23 mouse cellular contexts compared by ENCODE assay signal in genomic region chr13:85505046-85505445, GRCm38 (mm10).
DNase-seq lines count a peak whose midpoint lies in the region; ATAC-seq and TF ChIP-seq lines count a peak whose summit lies in the region.
"Had no signal": no experiment of that assay in that cellular context is flagged by ENCODE, and none has a peak within 500 bp of the region (broad histone marks: within the 10 kb centered on the region; RNA-seq: fewer than 3 reads in every experiment).

No protein-coding gene starts in this region.

- H3K4me2 ChIP-seq in liver, embryonic 12.5 days: no peak overlapping the region
- no peak overlapping the region for H3K4me2 ChIP-seq in liver, postnatal 0 days (ENCODE audit: low read depth, low read length)
- H3K4me2 ChIP-seq: heart, embryonic 13.5 days; hindbrain, embryonic 13.5 days; kidney, embryonic 15.5 days; limb, embryonic 15.5 days; neural tube, embryonic 13.5 days; stomach, embryonic 15.5 days had no signal

- ATAC-seq in liver, embryonic 12.5 days: no peak
- no peak for ATAC-seq in liver, postnatal 0 days
- ATAC-seq: intestine, postnatal 0 days; Patski had no signal

- TF ChIP-seq EP300 in liver, postnatal 0 days (IDR thresholded peaks at IDR 0.05; ENCODE audit: low read depth): no peak
- TF ChIP-seq EP300 in MEL (IDR thresholded peaks at IDR 0.05; ENCODE audit: low read depth in 1 of 2, low read length in 2 of 2): peak; percentile 37 to 51; a peak in 2 of 4 replicates

- no peak overlapping the region for H3K4me3 ChIP-seq in liver, embryonic 12.5 days
- H3K4me3 ChIP-seq in liver, postnatal 0 days (ENCODE audit: low read depth, low read length): no peak overlapping the region
- H3K4me3 ChIP-seq in MEL (ENCODE audit: control insufficient read depth in 1 of 2, insufficient read depth in 1 of 2, low read depth in 2 of 2, low read length in 2 of 2): peak overlapping the region; percentile 9 to 21; a peak in 2 of 4 replicates
- H3K4me3 ChIP-seq: embryonic facial prominence, embryonic 10.5 days; gastrocnemius, adult 2 months; heart, embryonic 13.5 days; hindbrain, embryonic 13.5 days; kidney, embryonic 15.5 days; limb, embryonic 15.5 days; midbrain, embryonic 10.5 days; neural tube, embryonic 13.5 days; stomach, embryonic 15.5 days had no signal

- no peaks in the 10 kb centered on the region for H3K9me3 ChIP-seq in liver, embryonic 12.5 days (replicated peaks)
- no peaks in the 10 kb centered on the region for H3K9me3 ChIP-seq in liver, postnatal 0 days (ENCODE audit: low read length)
- no peaks in the 10 kb centered on the region for H3K9me3 ChIP-seq in MEL (replicated peaks; ENCODE audit: insufficient read depth, low read length)
- H3K9me3 ChIP-seq: embryonic facial prominence, embryonic 10.5 days; heart, embryonic 13.5 days; hindbrain, embryonic 13.5 days; kidney, embryonic 15.5 days; limb, embryonic 15.5 days; midbrain, embryonic 10.5 days; neural tube, embryonic 13.5 days; stomach, embryonic 15.5 days had no signal

- DNase-seq in liver, postnatal 0 days: no peak
- DNase-seq in MEL (ENCODE audit: low read depth, low spot score): peak; percentile 60
- peak; percentile 81 for DNase-seq in induced T-regulatory cell, adult 2 months (ENCODE audit: low read depth)
- peak; percentile 2 for DNase-seq in telencephalon, adult 2 months (ENCODE audit: low read depth, low spot score)
- DNase-seq in layer of hippocampus, adult 9-10 months (ENCODE audit: low spot score): no peak
- DNase-seq in lung, postnatal 4 days: no peak
- DNase-seq: adrenal gland, postnatal 14 days; cerebellum, adult 18-20 months; cerebellum, postnatal 36 days; gastrocnemius, adult 2 months; lung, adult 2 months; thymus, adult 2 months had no signal

- peaks cover 56% of the 10 kb centered on the region for H3K4me1 ChIP-seq in liver, embryonic 12.5 days
- H3K4me1 ChIP-seq in liver, postnatal 0 days (ENCODE audit: insufficient read depth): peaks cover 11% of the 10 kb centered on the region
- H3K4me1 ChIP-seq in MEL (ENCODE audit: control insufficient read depth in 1 of 2, insufficient read depth in 2 of 2, low read length in 2 of 2): peaks cover 29 to 35% of the 10 kb centered on the region in 2 experiments
- H3K4me1 ChIP-seq: hindbrain, embryonic 13.5 days; neural tube, embryonic 13.5 days; stomach, embryonic 15.5 days had no signal

- TF ChIP-seq CTCF in liver, postnatal 0 days (IDR thresholded peaks at IDR 0.05; ENCODE audit: low read depth): no peak
- no peak for TF ChIP-seq CTCF in MEL (IDR thresholded peaks at IDR 0.05 in 2 of 3, conservative IDR thresholded peaks at IDR 0.05 in 1 of 3; ENCODE audit: control insufficient read depth in 1 of 3, insufficient read depth in 1 of 3, low read depth in 2 of 3, low read length in 3 of 3, poor library complexity in 1 of 3, severe bottlenecking in 1 of 3)

- TF ChIP-seq POLR2A in MEL (IDR thresholded peaks at IDR 0.05; ENCODE audit: control insufficient read depth in 1 of 2, insufficient read depth in 1 of 2, low read depth in 1 of 2, low read length in 2 of 2, poor library complexity in 1 of 2): no peak

- 22% methylated on average over 4 of the region's 4 CpGs for WGBS in liver, embryonic 12.5 days (ENCODE audit: insufficient replicate concordance)
- 28% methylated on average over 4 of the region's 4 CpGs for WGBS in liver, postnatal 0 days (ENCODE audit: insufficient replicate concordance)

- no peaks in the 10 kb centered on the region for H3K36me3 ChIP-seq in liver, embryonic 12.5 days
- no peaks in the 10 kb centered on the region for H3K36me3 ChIP-seq in liver, postnatal 0 days (replicated peaks; ENCODE audit: insufficient read depth, low read length)
- peaks cover 0 to 48% of the 10 kb centered on the region in 2 experiments; a peak in 2 of 4 replicates for H3K36me3 ChIP-seq in MEL (ENCODE audit: control insufficient read depth in 1 of 2, insufficient read depth in 2 of 2, low read length in 2 of 2)
- H3K36me3 ChIP-seq: embryonic facial prominence, embryonic 10.5 days; heart, embryonic 13.5 days; hindbrain, embryonic 13.5 days; kidney, embryonic 15.5 days; limb, embryonic 15.5 days; midbrain, embryonic 10.5 days; neural tube, embryonic 13.5 days; stomach, embryonic 15.5 days had no signal

- no peak for TF ChIP-seq RAD21 in MEL (IDR thresholded peaks at IDR 0.05; ENCODE audit: low read depth, low read length)

- H3K27ac ChIP-seq in liver, embryonic 12.5 days: peak overlapping the region; percentile 30; the same call in 1 of the 2 replicates
- H3K27ac ChIP-seq in liver, postnatal 0 days (ENCODE audit: low read depth): no peak overlapping the region
- peak overlapping the region; percentile 90 for H3K27ac ChIP-seq in MEL (ENCODE audit: control insufficient read depth, low read depth, low read length)
- H3K27ac ChIP-seq: embryonic facial prominence, embryonic 10.5 days; gastrocnemius, adult 2 months; heart, embryonic 13.5 days; hindbrain, embryonic 13.5 days; kidney, embryonic 15.5 days; limb, embryonic 15.5 days; midbrain, embryonic 10.5 days; neural tube, embryonic 13.5 days; stomach, embryonic 15.5 days had no signal

- H3K79me2 ChIP-seq in MEL (ENCODE audit: control insufficient read depth, insufficient read depth, low read length, poor library complexity): no peaks in the 10 kb centered on the region; the same call in 1 of the 2 replicates

- H3K27me3 ChIP-seq in liver, embryonic 12.5 days (replicated peaks): no peaks in the 10 kb centered on the region
- H3K27me3 ChIP-seq in liver, postnatal 0 days (ENCODE audit: insufficient read depth, low read length): no peaks in the 10 kb centered on the region
- no peaks in the 10 kb centered on the region for H3K27me3 ChIP-seq in MEL (ENCODE audit: control insufficient read depth in 1 of 2, insufficient read depth in 2 of 2, low read length in 2 of 2)
- H3K27me3 ChIP-seq: heart, embryonic 13.5 days; hindbrain, embryonic 13.5 days; kidney, embryonic 15.5 days; limb, embryonic 15.5 days; neural tube, embryonic 13.5 days; Patski; stomach, embryonic 15.5 days had no signal

- no peak overlapping the region for H3K9ac ChIP-seq in liver, embryonic 12.5 days
- no peak overlapping the region for H3K9ac ChIP-seq in liver, postnatal 0 days (replicated peaks)
- peak overlapping the region; percentile 50 for H3K9ac ChIP-seq in MEL (ENCODE audit: control insufficient read depth, low read depth, low read length, poor library complexity, severe bottlenecking)
- H3K9ac ChIP-seq: heart, embryonic 13.5 days; hindbrain, embryonic 13.5 days; kidney, embryonic 15.5 days; limb, embryonic 15.5 days; neural tube, embryonic 13.5 days; stomach, embryonic 15.5 days had no signal

TF ChIP-seq in MEL, 35 proteins besides CTCF, POLR2A, EP300 and RAD21:
- TF ChIP-seq MAZ (IDR thresholded peaks at IDR 0.05; ENCODE audit: low read depth, low read length): 0 out of 2 replicates have a peak, but pooled peaks have one; percentile 30
- peak; percentile 62; the same call in 1 of the 2 replicates for TF ChIP-seq ETS1 (IDR thresholded peaks at IDR 0.05; ENCODE audit: low read depth, low read length)
- TF ChIP-seq HCFC1 (IDR thresholded peaks at IDR 0.05; ENCODE audit: low read depth, low read length): 0 out of 2 replicates have a peak, but pooled peaks have one; percentile 3
- 0 out of 2 replicates have a peak, but pooled peaks have one; percentile 9 for TF ChIP-seq ELF1 (IDR thresholded peaks at IDR 0.05; ENCODE audit: low read depth, low read length)
- no peak for TF ChIP-seq UBTF (IDR thresholded peaks at IDR 0.05; ENCODE audit: borderline replicate concordance, insufficient read depth, low read depth, low read length)
- 0 out of 2 replicates have a peak, but pooled peaks have one; percentile 2 for TF ChIP-seq TCF12 (IDR thresholded peaks at IDR 0.05; ENCODE audit: low read depth, low read length)
- peak; percentile 26; the same call in 1 of the 2 replicates for TF ChIP-seq SIN3A (IDR thresholded peaks at IDR 0.05; ENCODE audit: low read length)
- no peak for TF ChIP-seq JUND (IDR thresholded peaks at IDR 0.05; ENCODE audit: low read depth, low read length)
- TF ChIP-seq TAL1 (IDR thresholded peaks at IDR 0.05; ENCODE audit: low read length): no peak
- TF ChIP-seq MEF2A (IDR thresholded peaks at IDR 0.05; ENCODE audit: extremely low read depth, insufficient replicate concordance, low read depth, low read length, poor library complexity, severe bottlenecking): no peak
- TF ChIP-seq MAFK (IDR thresholded peaks at IDR 0.05; ENCODE audit: borderline replicate concordance, low read depth, low read length): no peak

Comparison
In these comparisons a context has a peak if more than half of its experiments do, and no peak if none do; other contexts are left out.
1. H3K4me3 ChIP-seq: peak in MEL (2 of 2); none in liver, embryonic 12.5 days (single experiment) and liver, postnatal 0 days (single experiment).
2. DNase-seq: peak in MEL (single experiment), induced T-regulatory cell, adult 2 months (single experiment) and telencephalon, adult 2 months (single experiment); none in liver, postnatal 0 days (single experiment), layer of hippocampus, adult 9-10 months (single experiment) and lung, postnatal 4 days (0 of 2).